Mouse (Mus musculus) lung, adult 2 months (tissue): ENCODE data around the gene Cfap161. TPM values are rescaled to one million over a fixed set of nuclear protein-coding genes. Genes with fewer than 3 reads are reported as not detected.
A peak's percentile ranks its signal among the peaks of the same experiment; 100 is the strongest.

ENCODE experiments used
- DNase-seq: peaks from one replicate; pipeline ENCODE4 v3.0.0; 2022
- H3K4me1 ChIP-seq: fragments of 200-500 bp; 2 replicates; pipeline ENCODE4 v1.6.1; 2011; ENCODE audit warnings: low read length; ENCODE audit not compliant: control insufficient read depth, insufficient read depth
- H3K4me3 ChIP-seq: fragments of 200-500 bp; replicated peaks from 2 replicates; pipeline ENCODE3; 2011; ENCODE audit warnings: low read depth, mild to moderate bottlenecking, control low read depth, low read length; ENCODE audit errors: extremely low read depth
- CTCF ChIP-seq: fragments of 200-500 bp; IDR thresholded peaks from 2 replicates; pipeline ENCODE4 v1.5.1; 2011; ENCODE audit warnings: mild to moderate bottlenecking, low read length, control low read depth; ENCODE audit not compliant: insufficient read depth
- POLR2A ChIP-seq: fragments of 200-500 bp; IDR thresholded peaks from 2 replicates; pipeline ENCODE4 v1.6.1; 2011; ENCODE audit warnings: low read depth, mild to moderate bottlenecking, control low read depth, low read length, borderline replicate concordance; ENCODE audit errors: extremely low read depth
- WGBS: fragments of 180-500 bp; shearing (Covaris S2); methylation state at CpG from one replicate; pipeline ENCODE4 v1.1.7; 2018; 5-methylcytosine and 5-hydroxymethylcytosine counted together
- polyA plus RNA-seq: library from polyadenylated mRNA; depleted of rRNA; stranded (reverse); fragments of >200 nt; gene quantifications from 2 replicates; pipeline ENCODE4 v1.2.3, GENCODE M21; 2012

The Cfap161 gene
- polyA plus RNA-seq, 1 experiment, result 3.3 TPM

- TF ChIP-seq CTCF (no peak), POLR2A (no peak)
- 49% methylated on average over 11 of the region's 11 CpGs for WGBS
- H3K4me1 ChIP-seq, result no peaks in the 10 kb centered on the region
These were observed 535 bp downstream of the Cfap161 start for GRCm38 (mm10) chr7:83794006-83794683.

GRCm38 (mm10) chr7:83780881-83781280 lies 13.8 kb downstream of the Cfap161 start:
- Histone ChIP-seq H3K4me1 (no peaks in the 10 kb centered on the region), H3K4me3 (no peak overlapping the region)
- TF ChIP-seq CTCF, result no peak
- TF ChIP-seq POLR2A, result no peak
- WGBS, result 87% methylated on average over 4 of the region's 4 CpGs
- DNase-seq, result no peak

More at GRCm38 (mm10) chr7:83794006-83794683, 535 bp downstream of the Cfap161 start:
- H3K4me3 ChIP-seq, result no peak overlapping the region
- no peak for DNase-seq

GRCm38 (mm10) chr7:83780026-83780425 lies 14.7 kb downstream of the Cfap161 start:
- DNase-seq, result no peak
- TF ChIP-seq CTCF (no peak), POLR2A (no peak)
- Histone ChIP-seq H3K4me3 (no peak overlapping the region), H3K4me1 (no peaks in the 10 kb centered on the region)
- WGBS, result 45% methylated on average over 4 of the region's 4 CpGs

GRCm38 (mm10) chr7:83779028-83779427 lies 15.7 kb downstream of the Cfap161 start:
- Histone ChIP-seq H3K4me1 (no peaks in the 10 kb centered on the region), H3K4me3 (no peak overlapping the region)
- WGBS, result 81% methylated on average over 2 of the region's 2 CpGs
- DNase-seq, result no peak
- TF ChIP-seq POLR2A, result no peak

- no peaks in the 10 kb centered on the region for H3K4me1 ChIP-seq
- H3K4me3 ChIP-seq, result no peak overlapping the region
- 67% methylated on average over 2 of the region's 2 CpGs for WGBS
- DNase-seq, result no peak
- TF ChIP-seq CTCF (no peak), POLR2A (no peak)
These were observed 16.2 kb downstream of the Cfap161 start for GRCm38 (mm10) chr7:83778516-83778915.

GRCm38 (mm10) chr7:83774721-83775120 lies 20.0 kb downstream of the Cfap161 start:
- WGBS, result 11% methylated on average over 5 of the region's 5 CpGs
- Histone ChIP-seq H3K4me3 (no peak overlapping the region), H3K4me1 (no peaks in the 10 kb centered on the region; the same call in 1 of the 2 replicates)
- no peak for TF ChIP-seq POLR2A
- peak; percentile 34 for TF ChIP-seq CTCF
- DNase-seq, result peak; percentile 8

GRCm38 (mm10) chr7:83763674-83764073 lies 31.0 kb downstream of the Cfap161 start:
- WGBS, result 50% methylated on average over 3 of the region's 3 CpGs
- H3K4me1 ChIP-seq, result no peaks in the 10 kb centered on the region
- DNase-seq, result no peak
- no peak overlapping the region for H3K4me3 ChIP-seq
- TF ChIP-seq CTCF (no peak), POLR2A (no peak)

GRCm38 (mm10) chr7:83762336-83762735 lies 32.3 kb downstream of the Cfap161 start:
- no peak for TF ChIP-seq CTCF
- no peak for TF ChIP-seq POLR2A
- Histone ChIP-seq H3K4me3 (no peak overlapping the region), H3K4me1 (no peaks in the 10 kb centered on the region)
- no peak for DNase-seq
- 81% methylated on average over 5 of the region's 5 CpGs for WGBS

GRCm38 (mm10) chr7:83751055-83751454 lies 43.6 kb downstream of the Cfap161 start:
- DNase-seq, result no peak
- no peaks in the 10 kb centered on the region for H3K4me1 ChIP-seq
- no peak overlapping the region for H3K4me3 ChIP-seq
- 63% methylated on average over 1 of the region's 1 CpGs for WGBS
- TF ChIP-seq CTCF (no peak), POLR2A (no peak)

GRCm38 (mm10) chr7:83748405-83748804 lies 46.3 kb downstream of the Cfap161 start:
- 80% methylated on average over 1 of the region's 1 CpGs for WGBS
- H3K4me3 ChIP-seq, result no peak overlapping the region
- DNase-seq, result no peak
- TF ChIP-seq CTCF, result no peak
- TF ChIP-seq POLR2A, result no peak
- no peaks in the 10 kb centered on the region for H3K4me1 ChIP-seq

- no peak for TF ChIP-seq POLR2A
- TF ChIP-seq CTCF, result no peak
- Histone ChIP-seq H3K4me1 (no peaks in the 10 kb centered on the region), H3K4me3 (no peak overlapping the region)
- no peak for DNase-seq
- 42% methylated on average over 8 of the region's 8 CpGs for WGBS
These were observed 48.5 kb downstream of the Cfap161 start for GRCm38 (mm10) chr7:83746107-83746687.
